Mouse (Mus musculus) ZHBTc4 (cell line): ENCODE measurements around the gene Obox2.
"Not testable (repeated sequence)": the region's sequence is repeated elsewhere in the genome, so short reads cannot be mapped to it uniquely, and the experiment has no call there.

Source experiments
- DNase-seq: peaks from one replicate; pipeline ENCODE4 v3.0.0-alpha.2; 2011; ENCODE audit warnings: low read depth, low spot score

The Obox2 gene

DNA sequence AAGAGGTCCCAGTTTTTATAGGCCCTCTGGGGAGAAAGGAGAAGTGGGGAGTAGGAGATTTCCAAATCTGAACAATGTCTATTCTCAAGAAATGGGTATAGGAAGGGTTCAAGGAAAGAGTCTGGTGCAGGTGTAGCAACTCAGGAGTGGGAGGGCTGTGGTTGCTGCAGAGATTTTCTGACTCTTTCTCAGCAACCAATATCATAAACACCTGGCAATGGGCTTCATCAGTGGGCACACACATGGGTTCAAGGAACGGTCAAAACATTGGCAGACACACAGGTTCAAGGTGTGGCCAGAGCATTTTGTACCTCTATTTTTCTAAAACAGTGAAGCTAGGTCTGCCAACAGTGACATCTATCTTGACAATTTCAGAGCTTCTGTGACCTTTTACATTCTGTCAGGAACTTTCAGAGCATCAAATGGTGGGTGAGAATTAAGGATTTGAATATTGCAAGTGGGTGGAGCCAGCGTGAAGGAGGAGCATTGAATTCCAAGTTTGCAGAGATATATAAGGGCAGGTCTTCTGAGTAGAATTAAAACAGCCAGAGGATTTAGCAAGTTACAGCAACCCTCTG, at the start of gene Obox2, which contains the start of gene Obox1:
Gene Obox2, plus strand, starts transcription at position 301 of the 578 bp plus-strand sequence.
Gene Obox1, plus strand, starts transcription at position 528 of the 578 bp plus-strand sequence.
- DNase-seq = not testable (repeated sequence)

DNA sequence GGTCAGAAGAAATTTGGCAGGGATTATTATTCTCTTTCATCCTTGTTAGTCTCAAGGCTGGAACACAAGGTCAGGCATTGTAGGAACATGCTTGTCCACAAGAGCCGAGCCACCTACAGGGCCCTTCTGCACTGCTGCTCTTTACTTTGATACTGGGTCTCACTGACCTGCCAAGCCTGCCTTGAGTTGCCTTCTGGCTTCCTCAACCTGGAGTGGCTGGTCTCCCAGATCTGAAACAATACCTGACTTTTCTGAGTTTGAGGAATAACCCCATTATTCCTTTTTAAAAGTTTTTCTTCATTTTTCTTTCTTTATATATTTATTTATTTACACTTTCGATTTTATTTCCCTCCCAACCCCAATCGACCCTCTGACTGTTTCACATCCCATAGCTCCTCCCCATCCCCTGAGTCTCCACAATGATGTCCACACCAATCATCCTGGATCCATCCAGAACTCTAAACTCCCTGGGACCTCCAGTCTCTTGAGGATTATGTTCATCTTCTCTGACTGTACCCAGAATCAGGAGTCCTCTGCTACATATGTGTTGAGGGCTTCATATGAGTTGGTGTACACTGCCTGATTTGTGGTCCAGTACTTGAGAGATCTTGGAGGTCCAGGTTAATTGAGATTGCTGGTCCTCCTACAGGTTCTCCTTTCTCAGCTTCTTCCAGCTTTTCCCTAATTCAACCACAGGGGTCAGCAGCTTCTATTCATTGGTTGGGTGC, 10.8 kb downstream of the Obox2 start:
- DNase-seq = not testable (repeated sequence)

DNA sequence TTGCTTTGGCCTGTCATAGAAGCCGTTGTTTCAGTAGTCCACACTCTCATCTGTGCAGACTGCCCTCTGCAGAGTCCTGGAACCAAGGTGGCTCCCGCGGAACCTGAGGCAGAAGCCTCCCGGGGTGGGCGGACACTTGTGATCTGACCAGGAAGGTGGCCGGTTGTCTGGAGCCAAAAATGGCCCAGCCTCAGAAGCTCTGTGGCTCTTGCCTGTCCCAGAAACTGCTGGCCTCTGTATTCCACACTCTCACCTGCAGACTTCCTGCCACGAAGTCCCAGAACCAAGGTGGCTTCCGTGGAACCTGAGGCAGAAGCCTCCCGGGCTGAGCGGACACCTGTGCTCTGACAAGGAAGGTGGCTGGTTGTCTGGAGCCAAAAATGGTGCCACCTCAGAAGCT, 18.3 kb downstream of the Obox2 start:
- not testable (repeated sequence) for DNase-seq

GRCm38 (mm10) chr7:15418046-15418445, 29.5 kb downstream of the Obox2 start:
- not testable (repeated sequence) for DNase-seq

DNA sequence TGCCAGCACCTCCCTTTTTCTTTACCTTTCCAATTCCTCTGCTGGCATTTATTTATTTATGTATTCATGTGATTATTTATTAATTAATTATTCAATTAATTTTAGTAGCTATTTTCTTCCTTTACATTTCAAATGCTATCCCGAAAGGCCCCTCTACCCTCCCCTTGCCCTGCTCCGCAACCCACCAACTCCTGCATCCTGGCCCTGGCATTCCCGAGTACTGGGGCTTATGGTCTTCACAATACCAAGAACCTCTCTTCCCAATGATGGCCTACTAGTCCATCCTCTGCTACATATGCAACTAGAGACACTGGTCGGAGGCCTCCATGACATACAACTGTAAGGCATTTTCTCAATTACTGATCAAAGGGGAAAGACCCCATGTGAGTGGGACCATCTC, 37.0 kb downstream of the Obox2 start:
- not testable (repeated sequence) for DNase-seq
